Mouse (Mus musculus): ENCODE results near the gene Aqp6. TPM values are rescaled to one million over a fixed set of nuclear protein-coding genes. Genes with fewer than 3 reads are reported as not detected.

The Aqp6 gene
- total and polyA plus RNA-seq, 3 experiments, result 0.08 to 0.27 (median 0.18) TPM

GRCm38 (mm10) chr15:99602206-99602820, 1.1 kb downstream of the Aqp6 start:
- no peak overlapping the region for H3K4me3 ChIP-seq
- H3K27ac ChIP-seq, result no peak overlapping the region
- no peak for DNase-seq
- no peak overlapping the region for H3K9ac ChIP-seq (ENCODE audit: low read depth, low read length)
- no peaks in the 10 kb centered on the region for H3K36me3 ChIP-seq (ENCODE audit: control insufficient read depth, insufficient read depth, low read length)
- no peaks in the 10 kb centered on the region for H3K79me2 ChIP-seq (replicated peaks; ENCODE audit: control insufficient read depth, insufficient read depth, low read length)
- no peaks in the 10 kb centered on the region for H3K4me1 ChIP-seq (ENCODE audit: control insufficient read depth, insufficient read depth, low read length)
- 82% methylated on average over 17 of the region's 17 CpGs for WGBS
- intact Hi-C loops (cut with DNase I), result no loop called here
- H3K27me3 ChIP-seq (ENCODE audit: control insufficient read depth, insufficient read depth, low read length), result 0 out of 2 replicates have a peak, but pooled peaks cover 2% of the 10 kb centered on the region
- no peak for TF ChIP-seq CTCF (IDR thresholded peaks at IDR 0.05)
- TF ChIP-seq EP300 (IDR thresholded peaks at IDR 0.05; ENCODE audit: insufficient read depth, low read depth, low read length), result no peak
- TF ChIP-seq POLR2A (IDR thresholded peaks at IDR 0.05; ENCODE audit: insufficient read depth, low read depth, low read length), result no peak

- no peaks in the 10 kb centered on the region for H3K36me3 ChIP-seq (ENCODE audit: control insufficient read depth, insufficient read depth, low read length)
- WGBS, result 66% methylated on average over 7 of the region's 7 CpGs
- H3K27ac ChIP-seq, result no peak overlapping the region
- TF ChIP-seq POLR2A (IDR thresholded peaks at IDR 0.05; ENCODE audit: insufficient read depth, low read depth, low read length) (no peak), CTCF (IDR thresholded peaks at IDR 0.05) (no peak), EP300 (IDR thresholded peaks at IDR 0.05; ENCODE audit: insufficient read depth, low read depth, low read length) (no peak)
- H3K27me3 ChIP-seq (ENCODE audit: control insufficient read depth, insufficient read depth, low read length), result 0 out of 2 replicates have a peak, but pooled peaks cover 2% of the 10 kb centered on the region
- H3K79me2 ChIP-seq (replicated peaks; ENCODE audit: control insufficient read depth, insufficient read depth, low read length), result no peaks in the 10 kb centered on the region
- intact Hi-C loops (cut with DNase I), result no loop called here
- H3K9ac ChIP-seq (ENCODE audit: low read depth, low read length), result no peak overlapping the region
- H3K4me3 ChIP-seq, result no peak overlapping the region
- no peak for DNase-seq
- H3K4me1 ChIP-seq (ENCODE audit: control insufficient read depth, insufficient read depth, low read length), result no peaks in the 10 kb centered on the region
Observed at GRCm38 (mm10) chr15:99603216-99603615, 2.0 kb downstream of the Aqp6 start.

- TF ChIP-seq CTCF (IDR thresholded peaks at IDR 0.05) (no peak), POLR2A (IDR thresholded peaks at IDR 0.05; ENCODE audit: insufficient read depth, low read depth, low read length) (no peak), EP300 (IDR thresholded peaks at IDR 0.05; ENCODE audit: insufficient read depth, low read depth, low read length) (no peak)
- no peak overlapping the region for H3K9ac ChIP-seq (ENCODE audit: low read depth, low read length)
- H3K4me1 ChIP-seq (ENCODE audit: control insufficient read depth, insufficient read depth, low read length), result no peaks in the 10 kb centered on the region
- intact Hi-C loops (cut with DNase I), result no loop called here
- 73% methylated on average over 2 of the region's 3 CpGs for WGBS
- H3K4me3 ChIP-seq, result no peak overlapping the region
- H3K36me3 ChIP-seq (ENCODE audit: control insufficient read depth, insufficient read depth, low read length), result no peaks in the 10 kb centered on the region
- DNase-seq, result no peak
- no peaks in the 10 kb centered on the region for H3K79me2 ChIP-seq (replicated peaks; ENCODE audit: control insufficient read depth, insufficient read depth, low read length)
- H3K27me3 ChIP-seq (ENCODE audit: control insufficient read depth, insufficient read depth, low read length), result 0 out of 2 replicates have a peak, but pooled peaks cover 2% of the 10 kb centered on the region
- no peak overlapping the region for H3K27ac ChIP-seq
Observed at GRCm38 (mm10) chr15:99605595-99605994, 4.4 kb downstream of the Aqp6 start.

GRCm38 (mm10) chr15:99606515-99606914, 5.3 kb downstream of the Aqp6 start:
- 26% methylated on average over 5 of the region's 5 CpGs for WGBS
- TF ChIP-seq POLR2A (IDR thresholded peaks at IDR 0.05; ENCODE audit: insufficient read depth, low read depth, low read length), result no peak
- TF ChIP-seq EP300 (IDR thresholded peaks at IDR 0.05; ENCODE audit: insufficient read depth, low read depth, low read length), result no peak
- TF ChIP-seq CTCF (IDR thresholded peaks at IDR 0.05), result no peak
- H3K4me1 ChIP-seq (ENCODE audit: control insufficient read depth, insufficient read depth, low read length), result no peaks in the 10 kb centered on the region
- no peak overlapping the region for H3K9ac ChIP-seq (ENCODE audit: low read depth, low read length)
- H3K27ac ChIP-seq, result no peak overlapping the region
- H3K79me2 ChIP-seq (replicated peaks; ENCODE audit: control insufficient read depth, insufficient read depth, low read length), result no peaks in the 10 kb centered on the region
- H3K4me3 ChIP-seq, result no peak overlapping the region
- intact Hi-C loops (cut with DNase I), result no loop called here
- DNase-seq, result no peak
- H3K27me3 ChIP-seq (ENCODE audit: control insufficient read depth, insufficient read depth, low read length), result 0 out of 2 replicates have a peak, but pooled peaks cover 2% of the 10 kb centered on the region
- no peaks in the 10 kb centered on the region for H3K36me3 ChIP-seq (ENCODE audit: control insufficient read depth, insufficient read depth, low read length)

GRCm38 (mm10) chr15:99607388-99608113, 6.4 kb downstream of the Aqp6 start:
- no peaks in the 10 kb centered on the region for H3K36me3 ChIP-seq (ENCODE audit: control insufficient read depth, insufficient read depth, low read length)
- no peaks in the 10 kb centered on the region for H3K79me2 ChIP-seq (replicated peaks; ENCODE audit: control insufficient read depth, insufficient read depth, low read length)
- no peak overlapping the region for H3K9ac ChIP-seq (ENCODE audit: low read depth, low read length)
- no peak overlapping the region for H3K27ac ChIP-seq
- H3K4me1 ChIP-seq (ENCODE audit: control insufficient read depth, insufficient read depth, low read length), result no peaks in the 10 kb centered on the region
- 0 out of 2 replicates have a peak, but pooled peaks cover 2% of the 10 kb centered on the region for H3K27me3 ChIP-seq (ENCODE audit: control insufficient read depth, insufficient read depth, low read length)
- 48% methylated on average over 10 of the region's 10 CpGs for WGBS
- TF ChIP-seq EP300 (IDR thresholded peaks at IDR 0.05; ENCODE audit: insufficient read depth, low read depth, low read length) (no peak), POLR2A (IDR thresholded peaks at IDR 0.05; ENCODE audit: insufficient read depth, low read depth, low read length) (no peak), CTCF (IDR thresholded peaks at IDR 0.05) (no peak)
- H3K4me3 ChIP-seq, result no peak overlapping the region
- no peak for DNase-seq
- intact Hi-C loops (cut with DNase I), result no loop called here

All from heart, adult 2 months (tissue).